Mouse (Mus musculus) fibroblast of lung, adult 2 months (primary cell): Measurements from ENCODE around the gene Golm1.
"Not testable (repeated sequence)": the region's sequence is repeated elsewhere in the genome, so short reads cannot be mapped to it uniquely, and the experiment has no call there.

Experiments used
- DNase-seq: peaks from one replicate; pipeline ENCODE4 v3.0.0-alpha.2; 2011; ENCODE audit warnings: low read depth

Gene Golm1

DNA sequence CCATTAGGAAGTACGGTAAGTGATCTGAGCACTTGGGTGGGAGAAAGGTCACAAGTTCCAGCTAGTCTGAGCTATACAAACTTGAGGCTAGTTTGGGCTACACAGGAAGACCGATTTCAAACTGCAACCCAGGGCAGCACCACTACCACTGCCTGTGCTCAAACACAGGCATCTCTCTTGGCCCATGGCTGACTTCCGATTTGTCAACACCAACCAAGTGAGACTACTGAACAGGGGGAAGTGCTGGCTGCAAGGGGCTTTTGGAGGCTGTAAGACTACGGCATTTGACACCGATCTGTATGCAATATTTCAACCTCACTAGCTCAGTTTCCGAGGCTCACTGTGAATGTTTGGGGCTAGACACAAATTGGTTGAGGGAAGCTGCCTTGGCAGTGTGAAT lies 28.1 kb downstream of the Golm1 start:
- no peak for DNase-seq

DNA sequence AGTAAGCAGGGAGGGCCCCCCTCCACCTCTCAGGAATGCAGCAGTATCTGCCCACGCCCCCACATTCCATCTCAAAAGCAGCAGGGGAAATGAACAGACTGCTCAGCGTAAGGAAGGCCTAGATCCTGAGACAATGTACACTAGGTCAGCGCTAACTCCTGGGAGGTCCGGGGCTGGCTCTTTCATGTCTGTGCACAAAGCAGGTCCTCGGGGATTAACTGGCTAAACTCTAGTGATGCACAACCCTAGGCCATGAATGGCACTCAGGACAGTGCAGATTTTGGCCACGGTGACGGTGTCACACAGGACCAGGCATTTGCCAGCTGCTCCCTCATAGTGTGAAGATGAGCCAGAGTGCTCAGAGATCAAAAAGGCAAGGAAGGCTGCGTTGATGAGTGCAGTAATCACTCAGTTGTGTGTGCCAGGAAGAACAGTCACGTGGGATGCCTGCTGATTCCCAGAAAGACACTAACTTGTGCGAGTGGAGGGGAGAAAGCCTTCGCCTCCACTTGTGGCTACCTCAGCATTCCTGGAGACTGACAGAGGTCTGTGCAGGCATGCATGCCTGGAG lies 28.9 kb downstream of the Golm1 start:
- DNase-seq, result no peak

DNA sequence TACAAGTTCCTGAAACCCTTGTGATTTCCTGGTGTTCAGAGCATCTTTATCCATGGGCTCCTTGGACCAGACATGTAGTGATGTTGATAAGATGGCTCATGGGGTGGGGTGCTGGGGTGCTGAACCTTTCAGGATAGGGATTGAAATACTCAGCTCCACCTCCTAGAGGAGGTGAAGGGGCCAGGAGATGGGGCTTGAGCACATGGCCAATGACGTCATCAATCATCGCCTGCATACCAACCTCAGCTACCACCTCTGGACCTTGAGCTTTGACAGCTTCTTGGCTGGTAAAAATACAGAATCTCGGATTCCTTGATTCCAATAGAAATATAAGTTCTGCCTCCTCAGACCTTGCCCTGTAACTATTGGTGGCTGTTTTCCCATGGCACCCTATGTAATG lies 30.1 kb downstream of the Golm1 start:
- DNase-seq, result no peak

DNA sequence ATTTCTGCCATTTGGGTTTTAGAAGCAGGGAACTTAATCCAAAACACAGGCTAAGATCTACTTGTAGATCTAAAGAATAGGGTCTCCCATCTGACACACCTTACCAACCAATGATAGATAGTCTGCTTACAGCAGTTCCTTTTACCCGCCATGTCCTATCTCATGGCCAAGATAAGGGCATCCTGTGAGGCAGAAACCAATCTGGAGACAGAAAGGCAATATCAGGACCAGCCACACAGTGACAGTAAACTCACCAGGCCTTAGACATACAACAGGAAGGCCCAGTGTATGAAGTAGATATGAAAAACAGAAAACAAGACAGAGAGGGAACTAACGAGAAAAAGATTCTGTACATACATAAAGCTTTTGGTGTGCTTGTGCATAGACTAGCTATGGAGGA lies 32.8 kb downstream of the Golm1 start:
- no peak for DNase-seq

DNA sequence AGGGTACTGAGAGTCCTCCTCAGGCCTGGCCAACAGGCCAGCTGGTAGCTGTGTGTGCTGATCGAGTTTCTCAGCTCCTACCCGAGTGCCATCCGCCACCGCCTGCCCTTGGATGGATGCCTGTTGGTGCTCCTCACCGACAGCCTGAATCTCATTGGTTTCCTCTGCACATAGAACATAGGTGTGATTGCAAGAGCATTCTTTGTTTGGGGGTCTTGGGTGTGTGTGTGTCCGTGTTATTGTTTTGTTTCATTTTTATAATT lies 35.5 kb downstream of the Golm1 start:
- DNase-seq, result no peak

DNA sequence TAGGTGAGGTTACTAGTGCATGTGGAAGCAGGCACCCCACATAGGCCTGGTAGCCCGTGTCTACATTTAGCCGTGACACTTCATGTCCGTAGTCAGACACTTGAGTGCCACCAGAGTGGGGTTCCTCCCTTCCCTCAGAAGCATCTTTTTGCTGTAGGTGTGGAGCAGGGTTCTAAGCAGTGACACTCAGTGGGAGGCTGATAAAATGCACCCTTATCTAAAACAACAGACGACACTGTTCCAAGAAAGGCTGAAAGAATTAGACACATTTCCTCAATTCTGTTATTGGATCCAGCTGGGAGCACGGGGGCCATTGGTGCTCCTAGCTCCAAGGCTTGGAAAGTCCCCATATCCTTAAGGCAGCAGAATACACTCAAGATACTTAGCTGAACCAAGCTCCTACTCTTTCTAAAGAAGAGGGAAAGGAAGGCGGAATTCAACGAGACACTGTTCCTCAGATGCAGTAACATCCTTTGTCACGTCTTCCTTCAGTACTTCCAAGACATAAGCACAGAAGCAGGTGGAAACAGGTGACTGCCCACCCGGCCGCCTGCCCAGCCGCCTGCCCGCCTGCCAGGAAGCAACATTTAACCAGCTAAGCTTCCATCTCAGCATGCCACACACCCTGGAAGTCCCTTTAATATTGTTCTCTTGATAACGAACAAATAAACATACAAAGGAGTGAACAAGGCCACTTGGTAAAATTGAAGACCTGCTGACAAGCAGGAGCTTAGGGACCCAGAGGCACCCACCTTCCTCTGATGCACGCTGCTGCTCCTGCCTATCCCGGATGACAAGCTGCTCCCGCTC lies 36.0 kb downstream of the Golm1 start:
- DNase-seq, result no peak

DNA sequence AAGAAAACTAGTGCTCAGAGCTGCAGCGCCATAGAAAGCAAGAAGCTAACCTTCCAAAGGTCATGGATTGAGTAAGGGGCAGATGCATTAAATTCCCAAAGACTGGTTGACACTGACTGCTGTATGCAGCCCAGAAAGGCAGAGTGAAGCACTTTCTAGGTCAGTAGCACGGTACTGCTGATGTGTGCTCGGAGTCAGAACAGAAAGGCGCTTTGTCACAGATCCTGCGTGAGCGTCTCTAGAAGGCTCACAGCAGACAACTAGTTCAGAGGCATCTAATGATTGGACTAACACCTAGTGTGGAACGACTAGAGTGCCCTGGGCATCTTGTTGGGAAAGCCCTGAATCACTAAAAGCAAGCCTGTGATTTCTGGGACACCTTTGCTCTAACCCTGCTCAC lies 37.8 kb downstream of the Golm1 start:
- DNase-seq, result no peak

DNA sequence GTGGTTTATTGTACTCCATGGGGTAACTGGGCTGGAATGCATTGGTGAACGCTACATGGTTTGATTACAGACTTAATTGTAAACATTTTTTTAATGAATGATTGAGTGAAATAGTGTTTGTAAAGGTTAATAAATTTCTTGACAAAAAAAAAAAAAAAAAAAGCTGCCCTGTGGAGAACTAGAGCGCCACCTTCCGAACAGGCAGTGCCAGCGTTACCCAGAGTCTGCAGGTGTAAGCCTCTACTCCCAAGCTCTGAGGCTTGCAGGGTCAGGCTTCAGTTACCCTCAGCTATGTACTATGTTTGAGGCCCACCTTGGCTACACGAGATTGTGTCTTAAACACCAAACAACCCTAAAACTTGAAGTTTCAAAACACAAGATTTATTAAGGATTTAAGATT lies 41.0 kb downstream of the Golm1 start:
- no peak for DNase-seq

DNA sequence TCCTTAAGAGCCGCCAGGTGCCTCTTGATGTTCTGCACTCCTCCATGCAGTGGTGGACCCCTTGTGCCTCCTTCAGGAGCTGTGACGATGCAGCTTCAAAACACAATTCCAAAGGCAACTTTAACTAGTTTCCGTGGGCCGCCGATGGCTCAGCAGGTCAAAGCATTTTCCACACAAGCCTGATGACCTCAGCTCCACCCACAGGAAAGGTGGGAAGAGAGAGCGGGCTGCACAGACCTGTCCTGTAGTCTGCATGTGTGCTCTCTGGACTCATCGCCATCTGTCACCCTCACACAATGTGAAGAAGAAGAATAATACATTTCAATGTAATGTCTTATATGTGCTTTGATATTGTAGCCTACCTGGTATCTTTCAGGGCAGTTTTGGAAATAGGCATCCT lies 48.9 kb downstream of the Golm1 start:
- no peak for DNase-seq

DNA sequence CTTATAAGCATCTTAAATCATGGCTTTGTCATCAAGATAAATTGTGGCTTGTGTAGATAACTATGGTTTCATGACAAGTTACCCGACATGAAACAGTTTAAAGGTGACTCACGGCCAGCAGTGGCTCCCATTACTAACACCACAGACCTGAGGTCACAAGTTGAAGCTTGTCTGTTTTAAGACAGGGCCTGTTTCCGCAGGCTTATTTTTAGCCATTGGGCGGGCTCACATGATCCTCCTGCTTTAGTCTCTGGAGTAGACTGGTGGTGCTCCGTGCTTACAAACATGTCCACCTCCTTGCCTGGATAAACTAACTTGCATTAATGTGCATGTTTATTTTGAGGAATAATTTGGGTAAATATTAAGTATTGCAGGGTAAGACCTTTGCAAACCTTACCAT lies 50.7 kb downstream of the Golm1 start:
- DNase-seq, result no peak

DNA sequence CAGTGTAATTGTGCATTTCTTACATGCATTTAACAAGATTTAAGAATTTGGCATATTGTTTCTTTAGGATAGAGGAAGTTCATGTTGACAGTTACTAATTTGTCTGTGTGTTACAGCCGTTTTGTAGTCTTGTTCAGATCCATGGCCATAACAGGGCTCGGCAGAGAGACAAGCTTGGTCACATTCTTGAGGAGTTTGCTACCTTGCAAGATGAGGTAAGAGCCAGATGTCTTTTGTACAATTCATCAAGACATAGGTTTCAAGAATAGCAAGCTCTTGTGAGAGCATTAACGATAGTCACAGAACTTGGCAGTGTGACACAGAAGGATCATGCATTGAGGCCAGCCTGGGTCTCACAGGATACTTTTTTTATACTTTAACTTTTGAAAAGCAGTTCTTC lies 51.2 kb downstream of the Golm1 start:
- DNase-seq, result no peak

DNA sequence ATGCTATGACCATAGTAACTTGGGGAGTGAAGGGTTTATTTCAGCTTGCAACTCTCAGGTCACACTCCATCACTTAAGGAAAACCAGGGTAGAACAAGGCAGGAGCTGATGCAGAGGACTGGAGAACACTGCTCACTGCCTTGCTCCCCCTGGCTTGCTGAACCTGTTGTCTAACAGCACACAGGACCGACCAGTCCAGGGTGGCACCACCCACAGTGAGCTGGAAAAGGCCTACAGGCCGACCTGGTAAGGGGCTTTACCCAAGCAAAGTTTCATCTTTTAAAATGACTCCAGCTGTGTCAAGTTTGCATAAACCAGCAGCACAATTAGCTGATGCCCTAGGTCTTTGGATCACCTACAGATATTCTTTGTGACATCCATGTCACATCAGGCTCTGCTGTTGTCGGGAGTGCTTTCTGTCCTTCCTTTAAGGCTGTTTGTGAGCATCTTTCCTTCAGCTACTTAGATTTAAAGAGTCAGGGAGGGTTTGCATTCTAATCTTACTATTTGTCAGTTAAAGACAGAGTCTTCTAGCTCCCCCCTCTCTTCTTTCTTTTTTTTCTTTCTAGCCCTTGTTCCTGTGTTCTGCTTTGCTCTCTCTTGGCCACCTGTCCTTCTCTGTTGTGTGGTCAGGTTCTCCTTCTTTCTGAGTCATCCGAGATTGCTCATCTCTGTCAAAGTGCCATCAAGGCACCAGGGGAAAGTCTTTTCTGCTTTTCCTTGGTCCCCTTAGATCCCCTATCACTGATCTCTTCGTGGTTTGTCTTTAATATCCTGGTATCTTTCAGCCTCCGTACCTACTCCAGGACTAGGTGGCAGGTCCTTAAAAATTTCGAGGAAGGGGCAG lies 53.7 kb downstream of the Golm1 start:
- no peak for DNase-seq

DNA sequence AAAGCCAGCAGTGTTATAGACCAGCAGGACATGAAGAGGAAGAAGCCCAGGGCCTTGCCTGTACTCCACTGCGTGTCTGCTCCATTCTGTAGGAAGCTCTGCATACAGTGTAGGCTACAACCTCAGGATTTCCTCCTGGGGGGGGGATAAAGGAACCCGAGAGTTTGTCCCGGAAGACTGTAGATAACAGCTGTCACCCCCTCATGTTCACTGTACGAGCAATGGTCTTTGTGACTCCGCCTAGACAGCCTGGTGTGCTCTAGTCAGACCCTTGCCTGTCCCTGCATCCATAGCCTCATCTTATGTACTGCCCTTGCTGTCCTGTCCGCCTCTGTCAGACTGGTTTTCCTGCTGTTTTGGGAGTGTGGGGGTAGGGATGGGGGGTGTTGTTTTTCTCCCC lies 57.1 kb downstream of the Golm1 start:
- no peak for DNase-seq

DNA sequence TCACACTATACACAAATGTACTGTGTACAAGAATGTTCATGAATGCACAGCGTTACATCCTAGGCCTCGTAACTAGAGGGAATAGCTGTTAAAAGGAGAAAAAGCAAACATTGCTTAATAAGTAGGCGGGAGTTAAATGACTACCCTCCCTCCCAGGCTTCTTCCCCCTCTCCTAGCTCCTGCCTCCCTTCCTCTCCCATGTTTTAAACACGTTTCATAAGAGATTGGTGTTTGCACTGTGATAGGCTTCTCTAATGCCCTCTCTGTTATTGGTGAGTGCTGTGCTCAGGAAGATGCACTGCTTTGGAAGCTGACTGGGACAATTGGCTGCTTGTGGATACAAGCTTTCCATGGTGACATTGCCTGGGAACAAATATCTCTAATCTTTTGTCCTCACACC lies 60.1 kb downstream of the Golm1 start:
- no peak for DNase-seq

DNA sequence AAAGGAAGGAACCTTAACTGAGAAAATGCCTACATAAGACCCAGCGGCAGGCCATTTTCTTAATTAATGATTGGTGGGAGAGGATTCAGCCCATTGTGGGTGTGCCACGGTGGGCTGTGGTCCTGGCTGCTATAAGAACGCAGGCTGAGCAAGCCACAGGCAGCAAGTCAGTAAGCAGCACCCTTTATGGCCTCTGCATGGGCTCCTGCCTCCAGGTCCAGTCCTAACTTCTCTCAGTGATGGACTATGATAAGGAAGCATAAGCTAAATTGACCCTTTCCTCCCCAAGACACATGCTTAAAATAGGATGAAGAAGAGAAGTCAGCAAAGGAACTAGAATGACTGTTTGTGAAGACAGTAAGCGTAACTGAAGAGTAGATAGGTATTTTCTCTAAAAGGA lies 60.5 kb downstream of the Golm1 start:
- no peak for DNase-seq

DNA sequence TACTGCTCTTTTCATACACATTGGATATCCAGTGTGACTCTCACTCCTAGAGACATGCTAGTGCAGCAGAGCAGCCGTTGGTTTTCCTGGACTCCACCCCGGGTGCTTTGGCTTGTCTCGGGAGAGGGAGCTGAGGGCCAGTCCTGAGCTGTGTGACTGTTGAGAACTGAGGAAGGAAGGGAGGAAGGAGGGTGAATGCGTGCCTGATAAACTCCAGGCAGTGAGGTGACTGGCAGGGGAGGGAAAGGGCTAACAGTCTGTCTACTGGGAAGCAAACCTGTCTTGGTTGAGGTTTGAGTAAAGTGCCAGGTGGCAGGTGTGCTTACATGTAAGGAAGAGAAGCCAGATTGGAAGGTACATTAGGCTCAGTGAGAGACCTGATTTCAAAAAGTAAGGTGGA lies 61.7 kb downstream of the Golm1 start:
- no peak for DNase-seq

DNA sequence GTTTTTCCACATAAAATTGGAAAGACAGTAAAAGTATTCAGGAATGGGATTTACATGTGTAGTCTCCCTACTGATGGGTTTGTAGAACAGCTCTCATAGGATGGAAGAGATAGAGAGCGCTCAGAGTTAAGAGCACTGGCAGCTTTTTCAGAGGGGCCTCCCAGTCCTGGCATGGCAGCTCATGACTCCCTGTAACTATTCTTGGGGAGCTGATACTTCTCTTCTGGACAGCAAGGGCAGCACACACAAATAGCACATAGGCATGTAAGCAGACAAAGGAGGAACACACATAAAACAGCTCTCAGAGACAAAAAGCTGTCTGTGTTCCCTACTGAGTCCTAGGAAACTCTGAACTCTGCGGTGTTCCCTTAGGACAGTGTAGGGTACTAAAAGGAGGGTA lies 65.2 kb downstream of the Golm1 start:
- DNase-seq, result no peak

DNA sequence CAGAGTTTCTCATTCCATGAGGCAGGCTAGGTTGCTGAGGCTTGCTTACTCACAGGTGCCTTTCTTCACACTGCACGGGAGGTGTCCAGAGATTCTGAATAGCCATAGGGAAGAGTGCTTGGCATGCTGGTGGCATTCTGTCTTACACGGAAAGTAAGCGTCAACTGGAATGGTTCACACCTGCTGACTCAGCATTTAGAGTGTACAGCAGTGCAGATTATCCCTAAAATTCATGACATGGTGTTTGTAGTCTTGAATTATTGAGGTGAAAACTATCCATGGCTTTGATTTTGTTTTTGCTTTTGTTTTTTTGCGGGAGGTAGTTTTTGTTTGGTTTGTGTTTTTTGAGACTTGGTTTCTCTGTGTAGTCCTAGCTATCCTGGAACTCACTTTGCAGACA lies 65.7 kb downstream of the Golm1 start:
- DNase-seq, result no peak

DNA sequence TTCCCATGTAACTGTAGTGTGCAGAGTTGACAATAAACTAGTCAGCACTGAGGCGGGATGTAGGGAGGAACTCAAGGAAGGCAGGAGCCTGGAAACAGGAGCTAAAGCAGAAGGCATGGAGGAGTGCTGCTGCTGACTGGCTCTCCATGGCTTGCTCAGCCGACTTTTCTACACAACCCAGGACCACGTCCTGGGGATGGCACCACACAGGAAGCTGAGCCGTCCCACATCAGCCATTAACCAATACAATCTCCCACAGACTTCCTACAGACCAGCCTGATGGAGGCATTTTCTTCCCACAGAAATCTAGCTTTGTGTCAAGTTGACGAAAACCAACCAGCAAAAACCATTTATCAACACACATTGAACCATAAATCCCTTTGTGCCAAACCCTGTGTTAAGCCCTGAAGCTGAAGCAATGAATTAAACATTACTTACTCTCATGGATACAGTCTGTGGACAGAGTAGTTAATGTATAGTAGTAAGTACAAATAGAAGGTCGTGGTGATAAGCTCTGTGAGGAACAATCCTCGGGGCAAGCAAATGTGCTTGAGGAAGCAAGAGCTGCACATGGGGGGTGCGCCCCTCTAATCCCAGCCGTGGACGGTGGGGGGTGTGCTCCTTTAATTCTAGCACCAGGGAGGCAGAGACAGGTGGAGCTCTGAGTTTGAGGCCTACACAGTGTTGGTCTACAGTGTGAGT lies 70.2 kb downstream of the Golm1 start:
- DNase-seq, result no peak

DNA sequence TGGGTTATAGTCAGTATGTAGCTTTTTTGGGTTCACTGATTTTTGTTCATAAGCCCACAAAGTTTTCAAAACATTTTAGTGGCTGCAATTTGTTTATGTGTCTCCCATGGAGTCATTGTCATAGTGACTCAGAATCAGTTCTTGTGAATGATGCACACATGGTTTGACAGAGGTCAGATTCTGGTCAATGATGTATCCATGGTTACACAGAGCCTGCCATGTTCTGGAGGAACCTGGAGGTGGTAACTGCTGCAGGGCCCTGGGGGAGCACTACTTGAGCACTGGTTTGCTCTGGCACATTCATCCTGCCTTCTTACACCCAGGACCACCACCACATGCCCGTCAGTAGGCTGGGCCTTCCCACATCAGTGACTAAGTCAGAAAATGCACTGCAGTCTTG lies 71.1 kb downstream of the Golm1 start:
- no peak for DNase-seq

DNA sequence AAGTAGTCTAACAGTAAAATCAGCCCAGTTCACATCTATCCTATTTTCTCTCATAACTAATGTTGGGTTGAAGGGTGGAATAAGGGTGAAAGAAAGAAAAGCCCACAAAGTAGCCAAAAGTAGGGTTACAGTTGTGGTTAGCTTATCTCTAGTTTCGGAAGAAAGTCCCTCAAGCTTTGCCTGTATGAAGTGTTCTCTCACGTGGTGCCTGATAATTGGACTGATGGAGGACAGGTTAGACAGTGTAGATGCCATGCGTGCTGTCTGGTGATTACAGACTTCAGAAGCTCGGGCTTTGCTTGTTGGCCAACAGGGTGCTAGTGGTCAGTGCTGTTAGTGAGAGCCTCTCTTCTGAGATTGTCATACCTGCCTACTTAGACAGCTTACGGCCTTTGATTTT lies 72.5 kb downstream of the Golm1 start:
- DNase-seq, result no peak

DNA sequence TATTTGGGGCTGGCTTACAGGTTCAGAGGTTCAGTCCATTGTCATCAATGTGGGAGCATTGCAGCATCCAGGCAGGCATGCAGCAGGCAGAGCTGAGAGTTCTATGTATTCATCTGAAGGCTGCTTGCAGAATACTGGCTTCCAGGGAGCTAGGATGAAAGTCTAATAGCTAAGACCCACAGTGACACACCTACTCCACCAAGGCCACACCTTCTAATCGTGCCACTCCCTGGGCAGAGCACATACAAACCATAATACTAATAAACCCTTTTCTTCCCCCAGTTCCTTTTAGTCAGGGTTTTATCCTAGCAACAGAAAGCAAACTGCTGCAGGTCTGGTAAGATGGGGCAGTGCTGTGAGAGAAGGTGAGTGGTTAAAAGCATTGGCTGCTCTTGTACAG lies 83.0 kb downstream of the Golm1 start:
- no peak for DNase-seq

DNA sequence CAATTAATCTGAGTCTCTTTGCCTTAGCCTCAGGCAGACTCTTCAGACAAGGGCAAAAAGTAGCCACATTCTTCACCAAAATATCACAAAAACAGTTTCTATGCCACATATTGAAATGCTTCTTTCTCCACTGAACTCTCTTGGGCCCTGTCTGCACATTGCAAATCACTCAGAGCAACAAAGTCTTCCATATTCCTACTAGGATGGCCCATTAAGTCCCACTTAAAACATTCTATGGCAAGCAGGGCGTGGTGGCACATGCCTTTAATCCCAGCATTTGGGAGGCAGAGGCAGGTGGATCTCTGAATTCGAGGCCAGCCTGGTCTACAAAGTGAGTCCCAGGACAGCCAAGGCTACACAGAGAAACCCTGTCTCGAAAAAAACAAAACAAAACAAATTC lies 83.6 kb downstream of the Golm1 start:
- not testable (repeated sequence) for DNase-seq
